Mouse (Mus musculus) neural tube, embryonic 12.5 days (tissue): ENCODE measurements at regions not wholly inside any gene's neighbourhood (a gene's known extent, or its start where the extent isn't known, plus 50 kb on each side); places are given as distances from the start of the nearest gene placed in this dataset.

Experiments
- ATAC-seq: fragments of 200-750 bp; cut with Nextera tagmentation; 2 replicates; pipeline ENCODE4 v1.8.0; 2017; ENCODE audit warnings: low read depth, mild to moderate bottlenecking, moderate TSS enrichment, moderate library complexity; ENCODE audit not compliant: low FRiP score
- H3K27ac ChIP-seq: fragments of 300-500 bp; sonication (generic); 2 replicates; pipeline ENCODE4 v1.5.1; 2016
- H3K27me3 ChIP-seq: fragments of 300-500 bp; sonication (generic); replicated peaks from 2 replicates; pipeline ENCODE4 v1.6.1; 2016; ENCODE audit warnings: mild to moderate bottlenecking
- H3K36me3 ChIP-seq: fragments of 300-500 bp; sonication (generic); 2 replicates; pipeline ENCODE4 v1.6.1; 2016; ENCODE audit warnings: mild to moderate bottlenecking
- H3K4me1 ChIP-seq: fragments of 300-500 bp; sonication (generic); 2 replicates; pipeline ENCODE4 v1.6.1; 2016
- H3K4me2 ChIP-seq: fragments of 300-500 bp; sonication (generic); replicated peaks from 2 replicates; pipeline ENCODE4 v1.6.1; 2016; ENCODE audit warnings: mild to moderate bottlenecking
- H3K4me3 ChIP-seq: fragments of 300-500 bp; sonication (generic); 2 replicates; pipeline ENCODE4 v1.5.1; 2016
- H3K9ac ChIP-seq: fragments of 300-500 bp; sonication (generic); 2 replicates; pipeline ENCODE4 v1.6.1; 2016; ENCODE audit warnings: mild to moderate bottlenecking
- H3K9me3 ChIP-seq: fragments of 300-500 bp; sonication (generic); 2 replicates; pipeline ENCODE4 v1.6.1; 2016; ENCODE audit warnings: mild to moderate bottlenecking
- WGBS: fragments of 180-500 bp; shearing (Covaris S2); methylation state at CpG from one replicate; pipeline ENCODE4 v1.1.7; 2016; 5-methylcytosine and 5-hydroxymethylcytosine counted together

DNA sequence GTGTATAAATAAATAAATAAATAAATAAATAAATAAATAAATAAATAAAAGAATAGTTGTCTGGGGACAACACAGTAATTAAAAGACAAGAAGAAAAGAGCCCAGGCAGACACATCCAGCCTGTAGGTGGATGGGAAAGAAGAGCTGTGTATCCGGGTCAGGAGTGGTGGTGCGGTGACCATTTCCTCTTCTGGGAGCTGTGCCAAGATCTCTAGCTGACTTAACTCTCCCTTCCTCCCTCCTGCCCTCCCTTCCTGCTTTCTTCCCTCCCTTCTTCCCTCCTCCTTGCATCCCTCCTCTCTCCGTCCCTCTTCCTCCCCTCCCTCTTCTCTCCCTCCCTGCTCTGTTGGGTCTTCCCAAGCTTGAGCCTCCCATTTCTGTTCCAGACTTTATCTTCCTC is 240.6 kb upstream of the Gjb5 start:
- Histone ChIP-seq H3K36me3 (no peaks in the 10 kb centered on the region), H3K4me1 (no peaks in the 10 kb centered on the region), H3K27me3 (no peaks in the 10 kb centered on the region), H3K9me3 (no peaks in the 10 kb centered on the region), H3K9ac (no peak overlapping the region), H3K4me3 (no peak overlapping the region), H3K27ac (no peak overlapping the region), H3K4me2 (no peak overlapping the region)
- 73% methylated on average over 3 of the region's 3 CpGs for WGBS
- ATAC-seq = no peak

DNA sequence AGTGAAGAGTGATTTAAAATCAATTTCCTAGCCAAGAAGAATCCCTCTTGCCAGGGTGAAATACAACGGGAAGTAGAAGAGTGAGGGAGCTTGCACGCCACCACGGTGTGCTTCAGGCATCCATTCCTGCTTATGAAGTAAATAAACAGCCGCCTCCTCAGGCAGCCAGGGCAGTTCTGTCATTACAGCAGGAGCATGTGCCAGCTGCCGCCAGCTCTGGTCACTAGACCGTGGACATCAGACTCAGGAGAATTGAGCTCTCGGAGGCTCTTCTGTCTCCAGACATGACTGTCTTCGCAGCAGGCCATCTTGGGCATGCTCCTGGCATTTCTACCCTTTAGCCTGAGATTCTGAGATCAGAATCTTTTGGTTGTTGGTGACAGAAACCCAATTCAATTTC is 236.1 kb upstream of the Gjb5 start:
- no peaks in the 10 kb centered on the region for H3K9me3 ChIP-seq
- WGBS = 71% methylated on average over 8 of the region's 8 CpGs
- no peak for ATAC-seq
- no peak overlapping the region for H3K4me2 ChIP-seq
- no peaks in the 10 kb centered on the region for H3K36me3 ChIP-seq
- no peaks in the 10 kb centered on the region for H3K27me3 ChIP-seq
- H3K4me1 ChIP-seq = no peaks in the 10 kb centered on the region; the same call in 1 of the 2 replicates
- H3K4me3 ChIP-seq = no peak overlapping the region
- no peak overlapping the region for H3K9ac ChIP-seq
- no peak overlapping the region for H3K27ac ChIP-seq

DNA sequence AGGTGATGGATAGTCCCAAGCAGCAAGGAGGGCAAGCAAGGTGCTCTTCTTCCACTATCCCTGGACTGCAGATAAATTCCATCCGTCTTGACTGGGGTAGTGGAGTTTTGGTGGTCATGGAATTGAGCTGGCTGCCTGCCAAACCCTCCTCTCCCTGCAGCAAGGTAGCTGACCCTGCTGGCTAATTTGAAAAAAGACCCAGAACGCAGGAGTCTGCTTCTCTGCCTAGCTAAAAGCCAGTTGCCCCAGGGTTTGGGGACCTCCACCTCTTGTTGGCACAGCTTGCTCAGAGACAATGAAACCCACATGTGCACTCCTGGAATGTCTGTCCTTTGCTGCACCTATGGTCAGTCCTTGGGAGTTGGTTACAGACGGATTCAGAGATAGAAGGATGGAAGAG is 233.6 kb upstream of the Gjb5 start:
- Histone ChIP-seq H3K9ac (no peak overlapping the region), H3K9me3 (no peaks in the 10 kb centered on the region), H3K4me2 (no peak overlapping the region), H3K4me3 (no peak overlapping the region), H3K27me3 (no peaks in the 10 kb centered on the region), H3K4me1 (no peaks in the 10 kb centered on the region; the same call in 1 of the 2 replicates), H3K27ac (no peak overlapping the region), H3K36me3 (no peaks in the 10 kb centered on the region)
- WGBS = 58% methylated on average over 3 of the region's 3 CpGs
- no peak for ATAC-seq

DNA sequence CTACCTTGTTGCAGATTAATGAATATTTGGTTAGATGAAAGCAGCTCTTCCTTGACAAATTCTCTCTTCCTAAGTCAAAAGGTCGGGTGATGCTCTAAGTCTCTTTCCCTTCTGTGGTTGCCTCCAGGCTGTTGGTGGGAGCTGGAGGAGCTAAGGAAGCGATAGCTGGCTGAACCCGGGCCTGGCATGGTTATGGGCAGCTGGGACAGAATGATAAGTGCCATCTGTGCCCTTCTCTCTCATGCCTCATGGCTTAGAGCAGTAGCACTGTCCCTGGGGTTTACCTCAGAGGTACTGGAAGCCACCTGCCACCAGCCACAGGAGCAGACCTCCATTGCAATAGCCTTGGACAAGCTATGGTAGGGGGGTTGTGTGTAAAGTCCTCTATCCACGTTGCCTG is 228.8 kb upstream of the Gjb5 start:
- no peaks in the 10 kb centered on the region for H3K9me3 ChIP-seq
- H3K27me3 ChIP-seq = no peaks in the 10 kb centered on the region
- no peak for ATAC-seq
- H3K9ac ChIP-seq = no peak overlapping the region
- 67% methylated on average over 4 of the region's 4 CpGs for WGBS
- no peak overlapping the region for H3K27ac ChIP-seq
- no peak overlapping the region for H3K4me3 ChIP-seq
- no peaks in the 10 kb centered on the region for H3K36me3 ChIP-seq
- no peak overlapping the region for H3K4me2 ChIP-seq
- no peaks in the 10 kb centered on the region for H3K4me1 ChIP-seq

GRCm38 (mm10) chr4:127576521-127576920 is 218.5 kb upstream of the Gjb5 start:
- H3K4me2 ChIP-seq = no peak overlapping the region
- 89% methylated on average over 3 of the region's 3 CpGs for WGBS
- no peak overlapping the region for H3K4me3 ChIP-seq
- no peak overlapping the region for H3K9ac ChIP-seq
- H3K36me3 ChIP-seq = no peaks in the 10 kb centered on the region
- H3K27me3 ChIP-seq = no peaks in the 10 kb centered on the region
- no peak overlapping the region for H3K27ac ChIP-seq
- no peak for ATAC-seq
- no peaks in the 10 kb centered on the region for H3K4me1 ChIP-seq
- no peaks in the 10 kb centered on the region for H3K9me3 ChIP-seq

DNA sequence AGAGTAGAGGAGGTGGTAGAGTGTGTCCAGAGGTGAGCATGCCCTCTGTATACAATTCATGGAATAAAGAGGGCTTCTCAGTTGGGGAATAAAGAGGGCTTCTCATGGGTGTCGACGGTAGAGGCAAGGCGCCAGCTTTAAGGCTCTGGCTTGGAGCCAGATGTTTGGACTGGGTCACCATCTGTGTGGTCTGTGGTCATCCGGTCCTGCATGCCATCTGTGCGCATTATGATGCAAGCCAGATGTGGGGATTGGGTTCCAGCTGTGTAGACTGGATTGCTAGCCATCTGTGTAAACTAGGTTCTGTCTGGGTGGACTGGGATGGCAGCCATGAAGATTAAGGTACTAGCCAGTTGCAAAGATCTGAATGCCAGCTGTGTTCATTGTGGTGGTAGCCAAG is 204.6 kb upstream of the Gjb5 start:
- H3K27me3 ChIP-seq = no peaks in the 10 kb centered on the region
- no peak overlapping the region for H3K27ac ChIP-seq
- H3K9me3 ChIP-seq = no peaks in the 10 kb centered on the region
- no peak overlapping the region for H3K4me3 ChIP-seq
- H3K9ac ChIP-seq = no peak overlapping the region
- peaks cover 7% of the 10 kb centered on the region for H3K4me1 ChIP-seq
- no peak for ATAC-seq
- no peaks in the 10 kb centered on the region for H3K36me3 ChIP-seq
- H3K4me2 ChIP-seq = no peak overlapping the region
- 87% methylated on average over 5 of the region's 5 CpGs for WGBS

GRCm38 (mm10) chr4:127558572-127558971 is 200.6 kb upstream of the Gjb5 start:
- Histone ChIP-seq H3K4me3 (no peak overlapping the region), H3K4me1 (peaks cover 7% of the 10 kb centered on the region), H3K4me2 (no peak overlapping the region), H3K9me3 (no peaks in the 10 kb centered on the region), H3K9ac (no peak overlapping the region), H3K36me3 (no peaks in the 10 kb centered on the region), H3K27me3 (no peaks in the 10 kb centered on the region), H3K27ac (no peak overlapping the region)
- 48% methylated on average over 7 of the region's 7 CpGs for whole genome bisulfite sequencing
- ATAC-seq = no peak

DNA sequence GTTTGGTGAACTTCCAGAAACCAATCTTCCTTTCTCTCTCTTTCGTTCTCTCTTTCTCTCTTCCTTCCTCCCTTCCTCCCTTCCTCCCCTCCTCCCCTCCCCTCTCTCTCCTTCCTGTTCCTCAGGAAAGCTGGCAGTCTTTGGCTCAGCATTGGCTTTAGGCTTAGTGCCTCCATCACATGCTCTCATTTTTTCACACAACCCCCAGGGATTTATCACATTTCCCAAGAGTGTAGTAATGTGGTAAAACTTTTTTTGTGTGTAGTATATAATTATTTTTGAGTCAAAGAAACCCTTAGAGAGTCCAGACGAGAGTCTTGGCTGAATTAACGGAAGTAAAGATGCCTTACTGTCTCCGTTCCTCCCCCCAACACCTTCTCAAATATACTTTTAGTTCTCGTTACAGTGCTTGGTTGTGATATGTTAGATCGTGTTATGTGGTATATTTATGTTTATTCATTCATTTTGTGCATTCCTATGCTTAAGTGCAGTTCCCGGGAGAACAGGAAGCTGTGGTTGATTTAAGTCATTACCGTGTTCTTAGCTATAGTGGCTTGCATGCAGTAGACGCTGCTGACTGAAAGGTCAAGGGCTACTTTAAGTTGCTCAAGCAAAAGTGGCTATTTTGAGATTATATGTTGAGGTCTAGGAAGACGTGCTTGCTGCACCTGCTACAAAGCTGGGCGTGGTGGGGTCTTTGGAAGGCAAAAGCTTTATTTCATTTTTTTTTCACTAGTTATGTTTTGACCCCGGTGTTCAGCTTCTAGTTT is 194.7 kb upstream of the Gjb5 start:
- ATAC-seq = no peak
- 86% methylated on average over 12 of the region's 12 CpGs for WGBS

GRCm38 (mm10) chr4:127549581-127549980 is 191.6 kb upstream of the Gjb5 start:
- Histone ChIP-seq H3K4me3 (no peak overlapping the region), H3K27ac (peak overlapping the region; percentile 37; the same call in 1 of the 2 replicates), H3K36me3 (no peaks in the 10 kb centered on the region), H3K9ac (no peak overlapping the region), H3K27me3 (no peaks in the 10 kb centered on the region), H3K4me2 (peak overlapping the region; percentile 45), H3K9me3 (no peaks in the 10 kb centered on the region), H3K4me1 (no peaks in the 10 kb centered on the region)
- ATAC-seq = no peak
- WGBS = 52% methylated on average over 12 of the region's 12 CpGs

More for the DNA sequence above, 194.7 kb upstream of the Gjb5 start:
- Histone ChIP-seq H3K9me3 (no peaks in the 10 kb centered on the region), H3K36me3 (no peaks in the 10 kb centered on the region), H3K27me3 (no peaks in the 10 kb centered on the region), H3K27ac (no peak overlapping the region), H3K4me2 (no peak overlapping the region), H3K9ac (no peak overlapping the region), H3K4me3 (no peak overlapping the region), H3K4me1 (no peaks in the 10 kb centered on the region)

- whole genome bisulfite sequencing = 53% methylated on average over 6 of the region's 6 CpGs
Observed at GRCm38 (mm10) chr4:127549018-127549417, 191.0 kb upstream of the Gjb5 start.

GRCm38 (mm10) chr4:127545106-127545505 is 187.1 kb upstream of the Gjb5 start:
- Histone ChIP-seq H3K9ac (no peak overlapping the region), H3K4me2 (no peak overlapping the region), H3K27me3 (no peaks in the 10 kb centered on the region), H3K4me3 (no peak overlapping the region), H3K36me3 (no peaks in the 10 kb centered on the region), H3K4me1 (no peaks in the 10 kb centered on the region), H3K9me3 (no peaks in the 10 kb centered on the region), H3K27ac (no peak overlapping the region)
- ATAC-seq = no peak
- 92% methylated on average over 6 of the region's 6 CpGs for WGBS

More at GRCm38 (mm10) chr4:127549018-127549417, 191.0 kb upstream of the Gjb5 start:
- Histone ChIP-seq H3K9ac (no peak overlapping the region), H3K36me3 (no peaks in the 10 kb centered on the region), H3K27ac (0 out of 2 replicates have a peak overlapping the region, but pooled peaks have one; percentile 37), H3K4me1 (no peaks in the 10 kb centered on the region), H3K4me3 (no peak overlapping the region), H3K4me2 (peak overlapping the region; percentile 45), H3K27me3 (no peaks in the 10 kb centered on the region), H3K9me3 (no peaks in the 10 kb centered on the region)
- no peak for ATAC-seq

GRCm38 (mm10) chr4:127543276-127543675 is 185.3 kb upstream of the Gjb5 start:
- no peaks in the 10 kb centered on the region for H3K4me1 ChIP-seq
- ATAC-seq = no peak
- WGBS = 94% methylated on average over 2 of the region's 2 CpGs
- no peaks in the 10 kb centered on the region for H3K9me3 ChIP-seq
- no peak overlapping the region for H3K4me2 ChIP-seq
- no peaks in the 10 kb centered on the region for H3K36me3 ChIP-seq
- no peak overlapping the region for H3K4me3 ChIP-seq
- H3K27ac ChIP-seq = no peak overlapping the region
- no peaks in the 10 kb centered on the region for H3K27me3 ChIP-seq
- no peak overlapping the region for H3K9ac ChIP-seq

DNA sequence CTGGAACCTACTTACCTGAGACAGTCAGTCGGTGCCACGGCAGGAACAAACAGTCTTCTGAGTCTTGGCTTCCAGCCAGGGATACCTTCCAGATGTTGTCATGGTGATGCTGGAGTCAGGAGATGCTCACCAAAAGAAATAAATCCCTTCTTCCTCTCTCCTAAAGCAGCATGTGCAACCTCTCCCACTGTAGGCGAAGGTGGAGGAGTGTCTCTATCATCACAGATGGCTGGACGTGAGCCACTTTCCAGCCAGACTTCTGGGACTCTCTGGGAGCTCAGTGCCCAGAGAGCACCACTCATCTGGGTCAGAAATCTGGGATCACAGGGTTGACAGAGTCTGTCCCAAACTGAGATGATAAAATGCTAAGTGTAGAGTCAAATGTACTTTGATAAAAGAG is 184.8 kb upstream of the Gjb5 start:
- H3K4me3 ChIP-seq = no peak overlapping the region
- no peaks in the 10 kb centered on the region for H3K36me3 ChIP-seq
- H3K4me1 ChIP-seq = no peaks in the 10 kb centered on the region
- no peaks in the 10 kb centered on the region for H3K9me3 ChIP-seq
- H3K4me2 ChIP-seq = no peak overlapping the region
- H3K9ac ChIP-seq = no peak overlapping the region
- H3K27ac ChIP-seq = no peak overlapping the region
- 83% methylated on average over 4 of the region's 4 CpGs for WGBS
- no peaks in the 10 kb centered on the region for H3K27me3 ChIP-seq
- no peak for ATAC-seq
